Mouse (Mus musculus) lung, embryonic 16.5 days (tissue): ENCODE data around the gene Tgfb3. TPM values are rescaled to one million over a fixed set of nuclear protein-coding genes. Genes with fewer than 3 reads are reported as not detected.

Source experiments
- ATAC-seq: fragments of 200-750 bp; cut with Nextera tagmentation; 2 replicates; pipeline ENCODE4 v1.8.0; 2017; ENCODE audit warnings: low read depth, mild to moderate bottlenecking, moderate library complexity
- H3K27ac ChIP-seq: fragments of 300-500 bp; sonication (generic); 2 replicates; pipeline ENCODE4 v1.5.1; 2014; ENCODE audit warnings: mild to moderate bottlenecking, control low read depth, low read length
- H3K27me3 ChIP-seq: fragments of 300-500 bp; sonication (generic); 2 replicates; pipeline ENCODE4 v1.6.1; 2014; ENCODE audit warnings: low read depth, low read length, mixed read lengths; ENCODE audit not compliant: control insufficient read depth, insufficient read depth
- H3K36me3 ChIP-seq: fragments of 300-500 bp; sonication (generic); 2 replicates; pipeline ENCODE4 v1.6.1; 2014; ENCODE audit warnings: low read length; ENCODE audit not compliant: control insufficient read depth, insufficient read depth
- H3K4me1 ChIP-seq: fragments of 300-500 bp; sonication (generic); replicated peaks from 2 replicates; pipeline ENCODE4 v1.6.1; 2014; ENCODE audit warnings: low read length, mixed read lengths; ENCODE audit not compliant: control insufficient read depth, insufficient read depth
- H3K4me2 ChIP-seq: fragments of 300-500 bp; sonication (generic); 2 replicates; pipeline ENCODE4 v1.6.1; 2014; ENCODE audit warnings: low read depth, low read length, control low read depth
- H3K4me3 ChIP-seq: fragments of 300-500 bp; sonication (generic); 2 replicates; pipeline ENCODE4 v1.5.1; 2014; ENCODE audit warnings: mild to moderate bottlenecking, low read length, control low read depth
- H3K9ac ChIP-seq: fragments of 300-500 bp; sonication (generic); 2 replicates; pipeline ENCODE4 v1.6.1; 2014; ENCODE audit warnings: low read length, control low read depth
- H3K9me3 ChIP-seq: fragments of 300-500 bp; sonication (generic); 2 replicates; pipeline ENCODE4 v1.6.1; 2016; ENCODE audit warnings: low read length; ENCODE audit not compliant: control insufficient read depth
- WGBS: fragments of 180-500 bp; shearing (Covaris S2); extraction: QIAGEN DNeasy Blood & Tissue Kit; methylation state at CpG from one replicate; pipeline ENCODE4 v1.1.7; 2014; 5-methylcytosine and 5-hydroxymethylcytosine counted together
- polyA plus RNA-seq: library from polyadenylated mRNA; unstranded; fragments of >200 nt; fragmentation: Nextera tagmentation; extraction: Ambion mirVana; gene quantifications from 2 replicates; pipeline ENCODE4 v1.2.1, GENCODE M21; 2015

The Tgfb3 gene
- polyA plus RNA-seq, 1 experiment from 2014 or later: 50.3 TPM

DNA sequence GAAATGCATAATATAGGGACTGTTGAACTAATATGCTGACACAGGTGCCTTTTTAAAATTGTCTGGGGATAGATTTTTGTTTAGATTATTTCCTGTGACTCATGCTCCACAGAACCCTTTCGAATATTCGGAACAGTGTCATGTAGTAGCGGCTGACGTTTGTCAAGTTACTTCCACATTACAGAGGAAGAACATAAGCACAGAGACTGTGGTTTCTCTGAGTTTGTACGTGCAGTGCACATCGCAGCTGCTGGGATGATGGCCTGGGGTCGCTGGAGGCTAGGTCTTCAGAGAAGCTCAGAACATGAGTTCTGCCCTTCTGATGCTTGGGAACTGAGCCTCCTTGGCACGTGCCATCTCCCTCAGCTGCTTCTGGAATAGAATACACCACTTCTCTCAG is 31.5 kb downstream of the Tgfb3 start:
- Histone ChIP-seq H3K27ac (no peak overlapping the region), H3K4me2 (no peak overlapping the region), H3K4me1 (no peaks in the 10 kb centered on the region), H3K36me3 (peaks cover 5% of the 10 kb centered on the region), H3K4me3 (no peak overlapping the region), H3K9ac (no peak overlapping the region), H3K9me3 (peaks cover 6% of the 10 kb centered on the region; the same call in 1 of the 2 replicates), H3K27me3 (no peaks in the 10 kb centered on the region)
- no peak for ATAC-seq
- 75% methylated on average over 8 of the region's 8 CpGs for WGBS

DNA sequence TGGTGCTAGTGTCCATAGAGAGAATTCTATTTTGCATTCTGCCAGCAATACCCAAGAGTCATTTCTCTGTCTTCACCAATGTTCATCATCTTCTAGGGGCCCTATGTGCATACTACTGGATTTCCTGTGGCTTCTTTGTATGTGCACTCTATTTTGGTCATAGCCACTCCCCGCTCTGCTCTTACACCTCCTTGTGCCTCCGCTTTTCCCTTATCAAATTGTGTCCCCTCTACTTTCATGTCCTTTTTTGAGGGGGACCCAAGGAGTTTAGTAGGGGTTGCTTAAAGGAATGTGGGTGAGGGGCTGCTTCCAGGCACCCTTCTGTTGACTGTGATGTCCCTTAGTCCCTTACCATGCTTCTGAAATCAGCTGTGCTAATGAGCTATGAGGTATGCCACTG is 32.1 kb downstream of the Tgfb3 start:
- Histone ChIP-seq H3K4me1 (no peaks in the 10 kb centered on the region), H3K9ac (no peak overlapping the region), H3K4me2 (no peak overlapping the region), H3K9me3 (peaks cover 6% of the 10 kb centered on the region; the same call in 1 of the 2 replicates), H3K4me3 (no peak overlapping the region), H3K27me3 (no peaks in the 10 kb centered on the region), H3K36me3 (peaks cover 5% of the 10 kb centered on the region), H3K27ac (no peak overlapping the region)
- WGBS: 97% methylated on average over 2 of the region's 2 CpGs
- ATAC-seq: no peak

DNA sequence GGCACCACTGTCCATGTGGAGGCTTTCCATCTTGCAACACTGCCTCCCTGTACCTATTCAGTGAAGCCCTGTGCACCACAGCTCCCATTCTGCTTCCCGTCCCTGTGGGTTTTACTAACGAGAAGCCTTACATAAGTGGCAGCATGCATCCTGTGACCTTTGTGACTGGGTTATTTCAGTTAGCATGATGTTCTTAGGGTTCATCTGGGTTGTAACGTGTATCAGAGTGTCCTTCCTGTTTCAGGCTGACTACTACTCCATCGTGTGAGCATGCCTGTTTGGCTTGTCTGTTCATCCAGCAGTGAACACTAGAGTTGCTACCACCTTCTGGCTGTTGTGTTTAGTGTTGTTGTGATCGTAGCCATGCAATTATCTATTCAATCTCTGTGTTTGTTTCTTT is 32.7 kb downstream of the Tgfb3 start:
- no peak overlapping the region for H3K9ac ChIP-seq
- H3K36me3 ChIP-seq: peaks cover 5% of the 10 kb centered on the region
- no peak for ATAC-seq
- H3K27ac ChIP-seq: no peak overlapping the region
- H3K4me3 ChIP-seq: no peak overlapping the region
- no peak overlapping the region for H3K4me2 ChIP-seq
- no peaks in the 10 kb centered on the region for H3K27me3 ChIP-seq
- peaks cover 6% of the 10 kb centered on the region; the same call in 1 of the 2 replicates for H3K9me3 ChIP-seq
- WGBS: 79% methylated on average over 5 of the region's 5 CpGs
- H3K4me1 ChIP-seq: no peaks in the 10 kb centered on the region

DNA sequence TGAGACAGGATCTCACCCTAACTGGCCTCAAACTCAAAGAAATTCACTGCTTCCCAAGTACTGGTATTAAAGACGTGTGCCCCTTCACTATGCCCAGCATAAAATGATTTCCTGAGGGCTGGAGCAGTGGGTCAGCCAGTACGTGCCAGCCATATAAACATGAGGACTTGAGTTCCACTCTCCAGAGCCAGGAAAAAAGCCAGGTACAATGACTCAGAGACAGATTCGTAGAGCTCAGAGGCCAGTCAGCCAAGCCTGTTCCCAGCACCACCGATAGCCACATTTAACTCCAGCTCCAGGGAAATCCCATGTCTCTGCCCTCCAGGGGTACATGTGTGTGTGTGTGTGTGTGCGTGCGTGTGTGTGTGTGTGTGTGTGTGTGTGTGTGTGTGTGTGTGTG is 39.1 kb downstream of the Tgfb3 start:
- Histone ChIP-seq H3K36me3 (peaks cover 5% of the 10 kb centered on the region), H3K27me3 (no peaks in the 10 kb centered on the region), H3K4me3 (no peak overlapping the region), H3K4me1 (peaks cover 9% of the 10 kb centered on the region), H3K9ac (no peak overlapping the region), H3K27ac (no peak overlapping the region), H3K4me2 (no peak overlapping the region), H3K9me3 (peaks cover 6% of the 10 kb centered on the region; the same call in 1 of the 2 replicates)
- 87% methylated on average over 6 of the region's 6 CpGs for WGBS
- ATAC-seq: no peak

GRCm38 (mm10) chr12:86039078-86039477 is 39.8 kb downstream of the Tgfb3 start:
- H3K4me3 ChIP-seq: no peak overlapping the region
- peaks cover 5% of the 10 kb centered on the region for H3K36me3 ChIP-seq
- peaks cover 9% of the 10 kb centered on the region for H3K4me1 ChIP-seq
- ATAC-seq: no peak
- no peak overlapping the region for H3K4me2 ChIP-seq
- H3K27ac ChIP-seq: no peak overlapping the region
- peaks cover 6% of the 10 kb centered on the region; the same call in 1 of the 2 replicates for H3K9me3 ChIP-seq
- 79% methylated on average over 5 of the region's 5 CpGs for whole genome bisulfite sequencing
- no peak overlapping the region for H3K9ac ChIP-seq
- no peaks in the 10 kb centered on the region for H3K27me3 ChIP-seq

- peak overlapping the region; percentile 65 for H3K27ac ChIP-seq
- 21% methylated on average over 12 of the region's 12 CpGs for WGBS
- peak; percentile 64 for ATAC-seq
Observed at GRCm38 (mm10) chr12:86037235-86037921, 41.5 kb downstream of the Tgfb3 start.

DNA sequence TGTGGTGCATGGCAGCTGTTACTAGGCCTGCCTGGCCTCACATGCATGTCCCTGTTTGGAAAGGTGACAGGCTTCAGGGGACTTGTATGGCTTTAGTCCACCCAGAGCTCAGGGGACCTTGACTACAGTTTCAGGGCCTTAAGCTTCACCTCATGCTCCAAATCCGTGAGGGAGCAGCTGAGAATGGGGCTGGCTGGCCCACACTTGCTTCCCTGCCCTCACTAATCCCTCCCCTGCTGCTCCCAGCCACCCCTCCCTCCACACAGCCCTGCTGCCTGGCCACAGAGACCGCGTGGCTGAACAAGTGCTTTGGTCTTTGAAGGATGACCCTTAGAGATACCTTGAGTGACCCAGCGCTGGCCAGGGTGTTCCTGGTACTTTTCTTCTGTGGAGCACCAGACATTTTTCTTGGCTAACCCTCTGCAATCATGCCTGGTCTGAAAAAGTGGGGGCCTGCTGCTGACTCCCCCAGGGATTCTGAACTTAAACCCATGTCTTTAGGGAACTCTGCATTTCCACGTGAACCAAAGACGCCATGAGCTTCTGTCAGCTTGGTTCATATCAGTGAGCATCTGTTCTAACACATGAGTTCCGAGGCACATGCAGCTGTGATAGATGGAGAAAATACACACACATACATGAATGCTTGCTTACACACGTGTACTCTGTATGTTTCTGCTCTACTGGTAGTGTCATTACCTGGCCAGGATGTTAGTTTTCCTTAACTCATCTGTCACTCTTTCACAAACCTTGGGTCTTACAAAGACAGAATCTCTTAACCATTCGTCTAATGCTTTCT is 42.3 kb downstream of the Tgfb3 start:
- Histone ChIP-seq H3K36me3 (no peaks in the 10 kb centered on the region), H3K4me1 (peaks cover 12% of the 10 kb centered on the region), H3K9me3 (no peaks in the 10 kb centered on the region), H3K27ac (peak overlapping the region; percentile 65), H3K4me3 (no peak overlapping the region), H3K27me3 (no peaks in the 10 kb centered on the region), H3K4me2 (no peak overlapping the region), H3K9ac (no peak overlapping the region)
- peak; percentile 29; the same call in 1 of the 2 replicates for ATAC-seq
- 48% methylated on average over 9 of the region's 9 CpGs for WGBS

More at GRCm38 (mm10) chr12:86037235-86037921, 41.5 kb downstream of the Tgfb3 start:
- H3K9me3 ChIP-seq: no peaks in the 10 kb centered on the region
- H3K4me2 ChIP-seq: 0 out of 2 replicates have a peak overlapping the region, but pooled peaks have one; percentile 2
- H3K4me3 ChIP-seq: no peak overlapping the region
- H3K4me1 ChIP-seq: peaks cover 12% of the 10 kb centered on the region
- H3K36me3 ChIP-seq: no peaks in the 10 kb centered on the region
- H3K9ac ChIP-seq: peak overlapping the region; percentile 33; the same call in 1 of the 2 replicates
- H3K27me3 ChIP-seq: no peaks in the 10 kb centered on the region

DNA sequence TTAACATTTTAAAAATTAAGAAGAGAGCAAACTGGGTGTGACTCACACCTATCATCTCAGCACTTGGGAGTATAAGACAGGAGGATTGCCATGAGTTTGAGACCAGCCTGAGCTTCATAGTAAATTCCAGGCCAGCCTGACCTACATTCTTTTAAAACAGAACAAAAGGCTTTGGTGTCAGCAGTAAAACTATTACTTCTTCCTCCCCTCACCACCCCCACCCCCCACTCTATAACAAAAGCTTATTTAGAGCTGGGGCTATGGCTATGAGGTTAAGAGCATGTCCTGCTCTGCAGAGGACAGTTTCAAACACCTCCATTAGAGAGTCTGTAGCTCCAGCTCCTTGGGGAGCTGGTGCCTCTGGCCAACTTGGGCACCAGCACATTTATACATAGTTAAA is 43.3 kb downstream of the Tgfb3 start:
- no peak overlapping the region for H3K27ac ChIP-seq
- H3K4me3 ChIP-seq: no peak overlapping the region
- no peaks in the 10 kb centered on the region for H3K27me3 ChIP-seq
- no peak overlapping the region for H3K4me2 ChIP-seq
- H3K4me1 ChIP-seq: peaks cover 12% of the 10 kb centered on the region
- ATAC-seq: no peak
- H3K9ac ChIP-seq: no peak overlapping the region
- no peaks in the 10 kb centered on the region for H3K36me3 ChIP-seq
- H3K9me3 ChIP-seq: no peaks in the 10 kb centered on the region

DNA sequence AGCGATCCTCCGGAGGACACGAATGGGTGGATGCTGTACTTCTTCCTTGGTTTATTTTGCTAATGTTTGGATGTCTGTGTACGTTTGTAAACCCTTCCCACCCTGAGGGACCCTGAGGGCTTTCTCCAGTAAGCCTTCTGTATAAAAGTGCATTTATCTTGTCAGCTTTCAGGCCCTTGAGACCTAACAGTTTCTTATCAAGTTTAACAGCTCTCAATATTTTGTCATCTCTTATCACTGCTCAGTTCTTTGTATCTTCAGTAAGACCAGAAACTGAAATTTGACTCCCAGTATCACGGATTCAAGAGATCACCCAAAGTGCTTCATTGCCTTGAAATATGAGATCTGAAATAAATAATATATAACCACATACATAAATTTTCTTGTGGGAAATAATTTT is 47.9 kb downstream of the Tgfb3 start:
- WGBS: 41% methylated on average over 5 of the region's 5 CpGs
- Histone ChIP-seq H3K4me2 (no peak overlapping the region), H3K4me1 (peaks cover 6% of the 10 kb centered on the region), H3K27ac (no peak overlapping the region), H3K36me3 (no peaks in the 10 kb centered on the region), H3K4me3 (no peak overlapping the region), H3K9ac (no peak overlapping the region), H3K27me3 (no peaks in the 10 kb centered on the region), H3K9me3 (no peaks in the 10 kb centered on the region)
- no peak for ATAC-seq
